In genomic region chr10:121365781-121366272, GRCm38 (mm10) we compare ENCODE assay signal across 8 mouse cellular contexts. TPM values are rescaled to one million over a fixed set of nuclear protein-coding genes. Genes with fewer than 3 reads are reported as not detected.
A peak's percentile ranks its signal among the peaks of the same experiment; 100 is the strongest.
DNase-seq lines count a peak whose midpoint lies in the region; ATAC-seq lines count a peak whose summit lies in the region.

No protein-coding gene starts in this region.

- no peak overlapping the region for H3K27ac ChIP-seq in neural tube, embryonic 11.5 days (ENCODE audit: low read depth, low read length)
- no peak overlapping the region for H3K27ac ChIP-seq in embryonic facial prominence, embryonic 11.5 days (replicated peaks; ENCODE audit: low read depth, low read length)
- H3K27ac ChIP-seq in limb, embryonic 13.5 days = no peak overlapping the region

- H3K9ac ChIP-seq in neural tube, embryonic 11.5 days (ENCODE audit: low read length) = peak overlapping the region; percentile 88
- peak overlapping the region; percentile 85; the same call in 1 of the 2 replicates for H3K9ac ChIP-seq in embryonic facial prominence, embryonic 11.5 days (replicated peaks; ENCODE audit: low read length)
- H3K9ac ChIP-seq in limb, embryonic 13.5 days = peak overlapping the region; percentile 87

- no peak for DNase-seq in neural tube, embryonic 11.5 days (ENCODE audit: low spot score)
- no peak for DNase-seq in neural tube, embryonic 10.5 days (ENCODE audit: extremely low spot score, low spot score)
- peak; percentile 26 for DNase-seq in embryonic facial prominence, embryonic 11.5 days (ENCODE audit: low spot score)
- DNase-seq in monocyte, adult 2 months (ENCODE audit: low read depth in 1 of 2, low spot score in 2 of 2) = peak; percentile 74 to 79
- no peak for DNase-seq in urinary bladder, postnatal 25 days (ENCODE audit: low spot score)
- no peak for DNase-seq in thymus, adult 18-20 months

- no peaks in the 10 kb centered on the region for H3K27me3 ChIP-seq in neural tube, embryonic 11.5 days (ENCODE audit: control insufficient read depth, insufficient read depth, low read length)
- no peaks in the 10 kb centered on the region for H3K27me3 ChIP-seq in embryonic facial prominence, embryonic 11.5 days (ENCODE audit: control insufficient read depth, insufficient read depth, low read length)
- H3K27me3 ChIP-seq in limb, embryonic 13.5 days = no peaks in the 10 kb centered on the region

- H3K4me2 ChIP-seq in neural tube, embryonic 11.5 days (ENCODE audit: low read depth) = peak overlapping the region; percentile 88
- peak overlapping the region; percentile 93 for H3K4me2 ChIP-seq in embryonic facial prominence, embryonic 11.5 days (ENCODE audit: low read depth, low read length)
- H3K4me2 ChIP-seq in limb, embryonic 13.5 days (replicated peaks) = peak overlapping the region; percentile 92

- 13% methylated on average over 9 of the region's 9 CpGs for WGBS in neural tube, embryonic 11.5 days
- WGBS in embryonic facial prominence, embryonic 11.5 days = 8% methylated on average over 9 of the region's 9 CpGs
- WGBS in limb, embryonic 13.5 days = 15% methylated on average over 9 of the region's 9 CpGs

- ATAC-seq in neural tube, embryonic 11.5 days (ENCODE audit: insufficient read depth, low FRiP score, low TSS enrichment) = no peak
- ATAC-seq in embryonic facial prominence, embryonic 11.5 days (replicated peaks; ENCODE audit: insufficient number of reproducible peaks, low FRiP score, low TSS enrichment, low read depth) = no peak
- ATAC-seq in hematopoietic stem cell, adult 5-6 weeks (replicated peaks in 1 of 2; ENCODE audit: insufficient read depth in 1 of 2, low FRiP score in 2 of 2, low TSS enrichment in 1 of 2, low read depth in 1 of 2, poor library complexity in 2 of 2, severe bottlenecking in 2 of 2) = peak; percentile 54 to 64
- ATAC-seq in limb, embryonic 13.5 days (ENCODE audit: low FRiP score, low read depth) = no peak

- H3K4me3 ChIP-seq in neural tube, embryonic 11.5 days (ENCODE audit: low read depth, low read length) = peak overlapping the region; percentile 91
- H3K4me3 ChIP-seq in embryonic facial prominence, embryonic 11.5 days (ENCODE audit: low read depth, low read length) = peak overlapping the region; percentile 97
- H3K4me3 ChIP-seq in limb, embryonic 13.5 days = peak overlapping the region; percentile 96

- H3K36me3 ChIP-seq in neural tube, embryonic 11.5 days (ENCODE audit: control insufficient read depth, insufficient read depth, low read length) = no peaks in the 10 kb centered on the region
- H3K36me3 ChIP-seq in embryonic facial prominence, embryonic 11.5 days (replicated peaks; ENCODE audit: control insufficient read depth, insufficient read depth, low read depth, low read length) = no peaks in the 10 kb centered on the region
- peaks cover 28% of the 10 kb centered on the region for H3K36me3 ChIP-seq in limb, embryonic 13.5 days

- peaks cover 7% of the 10 kb centered on the region; the same call in 1 of the 2 replicates for H3K4me1 ChIP-seq in neural tube, embryonic 11.5 days (ENCODE audit: control insufficient read depth, insufficient read depth, low read length)
- H3K4me1 ChIP-seq in embryonic facial prominence, embryonic 11.5 days (ENCODE audit: control insufficient read depth, insufficient read depth, low read length) = peaks cover 3% of the 10 kb centered on the region; the same call in 1 of the 2 replicates
- H3K4me1 ChIP-seq in limb, embryonic 13.5 days = peaks cover 25% of the 10 kb centered on the region

- no peaks in the 10 kb centered on the region for H3K9me3 ChIP-seq in neural tube, embryonic 11.5 days (ENCODE audit: control insufficient read depth, low read length)
- no peaks in the 10 kb centered on the region for H3K9me3 ChIP-seq in embryonic facial prominence, embryonic 11.5 days (replicated peaks; ENCODE audit: control insufficient read depth, low read length)
- no peaks in the 10 kb centered on the region for H3K9me3 ChIP-seq in limb, embryonic 13.5 days

RNA-seq across cellular contexts. Expression of gene Gns, which starts 0.9 kb away (rescaled TPM):
- polyA plus RNA-seq in neural tube, embryonic 11.5 days (2014; fragmentation: Nextera tagmentation; extraction: Ambion mirVana) = 52.5 and 53.5 TPM in 2 replicates
- polyA plus RNA-seq in embryonic facial prominence, embryonic 11.5 days (2014; fragmentation: Nextera tagmentation; extraction: Ambion mirVana) = 45.3 and 46.6 TPM in 2 replicates
- 24.3 and 37.2 TPM in 2 replicates for total RNA-seq in hematopoietic stem cell, adult 5-6 weeks (2017)
- polyA plus RNA-seq in limb, embryonic 13.5 days (2015; fragmentation: Nextera tagmentation; extraction: Ambion mirVana) = 42.6 and 45.8 TPM in 2 replicates

RNA-seq across cellular contexts. Expression of gene Tbc1d30, which starts 14.7 kb away (rescaled TPM):
- polyA plus RNA-seq in neural tube, embryonic 11.5 days (2014; fragmentation: Nextera tagmentation; extraction: Ambion mirVana) = 4.1 and 5.3 TPM in 2 replicates
- polyA plus RNA-seq in embryonic facial prominence, embryonic 11.5 days (2014; fragmentation: Nextera tagmentation; extraction: Ambion mirVana) = 2.7 TPM in 2 replicates
- total RNA-seq in hematopoietic stem cell, adult 5-6 weeks (2017) = 0.63 and 1.7 TPM in 2 replicates
- 0.64 and 1.0 TPM in 2 replicates for polyA plus RNA-seq in limb, embryonic 13.5 days (2015; fragmentation: Nextera tagmentation; extraction: Ambion mirVana)

Comparison
In these comparisons a context has a peak if more than half of its experiments do, and no peak if none do; other contexts are left out.
1. ATAC-seq: peak in hematopoietic stem cell, adult 5-6 weeks (2 of 2); none in neural tube, embryonic 11.5 days (single experiment), embryonic facial prominence, embryonic 11.5 days (single experiment) and limb, embryonic 13.5 days (single experiment).
2. DNase-seq: peak in embryonic facial prominence, embryonic 11.5 days (single experiment) and monocyte, adult 2 months (2 of 2); none in neural tube, embryonic 11.5 days (single experiment), neural tube, embryonic 10.5 days (single experiment), urinary bladder, postnatal 25 days (single experiment) and thymus, adult 18-20 months (0 of 2).
3. Peak in every context shown above with its lines, with median percentiles within 50 percentile points of each other: H3K4me2 ChIP-seq, H3K4me3 ChIP-seq and H3K9ac ChIP-seq.